Mouse (Mus musculus): ENCODE measurements around the gene Dolk.

Dolk gene

GRCm38 (mm10) chr2:30250166-30251128 is 35.7 kb downstream of the Dolk start:
- DNase-seq (ENCODE audit: low read depth): no peak

GRCm38 (mm10) chr2:30249182-30249581 is 37.0 kb downstream of the Dolk start:
- DNase-seq (ENCODE audit: low read depth): no peak

- no peak for DNase-seq (ENCODE audit: low read depth)
Measured at GRCm38 (mm10) chr2:30247681-30248080, 38.5 kb downstream of the Dolk start.

GRCm38 (mm10) chr2:30247036-30247435 is 39.1 kb downstream of the Dolk start:
- no peak for DNase-seq (ENCODE audit: low read depth)

- DNase-seq (ENCODE audit: low read depth): no peak
Measured at GRCm38 (mm10) chr2:30244595-30245178, 41.4 kb downstream of the Dolk start.

GRCm38 (mm10) chr2:30243391-30243790 is 42.7 kb downstream of the Dolk start:
- no peak for DNase-seq (ENCODE audit: low read depth)

GRCm38 (mm10) chr2:30242509-30242908 is 43.6 kb downstream of the Dolk start:
- no peak for DNase-seq (ENCODE audit: low read depth)

- DNase-seq (ENCODE audit: low read depth): no peak
Measured at GRCm38 (mm10) chr2:30240267-30240666, 45.9 kb downstream of the Dolk start, which contains the start of gene Gm28035. Gene Gm28035, plus strand, starts transcription at chr2:30240567.

GRCm38 (mm10) chr2:30239777-30240176 is 46.4 kb downstream of the Dolk start:
- peak; percentile 9 for DNase-seq (ENCODE audit: low read depth)

- DNase-seq (ENCODE audit: low read depth): no peak
Measured at GRCm38 (mm10) chr2:30238906-30239465, 47.1 kb downstream of the Dolk start.

- DNase-seq (ENCODE audit: low read depth): no peak
Measured at GRCm38 (mm10) chr2:30237881-30238280, 48.3 kb downstream of the Dolk start.

GRCm38 (mm10) chr2:30237199-30237880 is 48.8 kb downstream of the Dolk start, which contains the start of gene Lrrc8a:
Gene Lrrc8a, plus strand, starts transcription at chr2:30237715.
- peak; percentile 98 for DNase-seq (ENCODE audit: low read depth)

- no peak for DNase-seq (ENCODE audit: low read depth)
Measured at GRCm38 (mm10) chr2:30236426-30237198, 49.5 kb downstream of the Dolk start.

GRCm38 (mm10) chr2:30235593-30235992 is 50.5 kb downstream of the Dolk start:
- DNase-seq (ENCODE audit: low read depth): peak; percentile 39

Measured in naive thymus-derived CD4-positive, alpha-beta T cell, adult 2 months (primary cell).